Mouse (Mus musculus): Measurements from ENCODE around the gene Wipf2. TPM values are rescaled to one million over a fixed set of nuclear protein-coding genes. Genes with fewer than 3 reads are reported as not detected.

Wipf2 gene
- polyA plus RNA-seq (2012; ENCODE audit: low replicate concordance), result 50.0 and 56.4 TPM in 2 replicates

DNA sequence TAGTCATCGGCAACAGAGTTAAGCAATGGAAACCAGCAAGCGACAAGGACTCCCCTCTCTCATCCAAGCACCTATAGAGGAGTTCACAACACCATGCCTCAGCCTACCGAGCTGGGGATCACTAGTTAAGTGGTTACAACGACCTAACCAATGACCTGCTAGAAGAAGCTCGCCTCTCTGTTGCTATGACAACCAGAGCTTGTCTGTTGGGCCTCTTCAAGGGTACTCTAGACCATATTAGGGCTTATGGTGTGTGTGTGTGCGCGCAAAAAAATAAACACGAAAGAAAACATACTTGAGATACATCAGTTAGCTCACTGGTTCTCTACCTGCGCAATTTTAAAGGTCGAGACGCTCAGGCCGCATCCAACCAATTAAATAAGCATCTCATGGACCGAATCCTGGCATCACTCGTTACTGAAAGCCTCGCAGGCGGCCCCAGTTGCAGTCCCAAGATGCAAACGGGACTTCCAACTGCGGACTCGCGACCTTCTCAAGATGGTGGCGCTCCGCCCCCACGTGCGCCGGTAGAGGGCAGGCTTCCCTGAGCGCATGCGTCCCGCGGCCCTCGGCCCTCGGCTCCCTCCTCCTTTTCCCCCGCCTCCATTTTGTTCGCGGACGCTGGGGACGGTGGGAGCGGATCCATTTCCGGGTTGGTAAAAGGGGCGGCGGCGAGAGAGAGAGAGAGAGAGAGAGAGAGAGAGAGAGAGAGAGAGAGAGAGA is at the start of gene Wipf2:
Gene Wipf2 (plus strand): TSS at position 611 of the 723 bp plus-strand sequence.

GRCm38 (mm10) chr11:98836651-98837141 is 26.7 kb upstream of the Wipf2 start, which contains the start of gene Rapgefl1:
Rapgefl1 (plus strand) TSS chr11:98836785.

GRCm38 (mm10) chr11:98907437-98908173 is 44.2 kb downstream of the Wipf2 start, which contains the start of gene Cdc6:
Cdc6 (plus strand) TSS chr11:98907801.

DNA sequence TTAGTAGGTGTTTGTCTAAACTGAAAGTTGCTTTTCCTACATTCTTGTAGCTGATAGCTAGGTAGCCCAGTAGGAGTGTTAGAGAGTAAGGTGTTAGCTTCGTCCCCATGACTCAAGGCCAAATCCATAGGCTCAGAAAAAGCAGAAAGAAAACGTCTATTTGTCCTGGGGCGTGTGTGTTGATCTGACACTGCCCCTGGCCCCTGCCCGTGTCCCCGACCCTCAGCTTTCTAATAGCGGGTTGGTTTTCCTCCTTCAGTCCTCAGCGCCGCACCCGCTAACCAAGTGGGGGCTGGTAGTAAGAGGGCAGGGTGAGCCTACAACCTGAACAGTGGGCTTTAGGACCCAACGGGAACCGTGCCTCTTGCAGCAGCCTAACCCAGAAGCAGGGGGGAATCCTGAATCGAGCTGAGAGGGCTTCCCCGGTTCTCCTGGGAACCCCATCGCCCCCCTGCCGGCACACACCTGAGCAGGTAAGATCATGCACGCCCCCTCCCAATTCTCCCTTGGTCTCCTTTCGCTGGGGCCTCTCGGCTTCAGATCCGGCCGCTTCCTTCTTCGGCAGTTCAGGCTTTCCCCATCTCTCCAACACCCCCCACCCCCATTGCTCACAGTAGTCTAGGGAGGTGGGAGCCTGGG is 64.1 kb downstream of the Wipf2 start, which contains the start of gene Rara:
Gene Rara (plus strand): TSS at position 381 of the 639 bp plus-strand sequence.

Other genes starting within 250 kb of the Wipf2 start
- gene Gm12355, start 238.0 kb upstream of the Wipf2 start, polyA plus RNA-seq (2012; ENCODE audit: low replicate concordance), result not detected in 2 replicates
- gene Gsdma3, start 237.3 kb upstream of the Wipf2 start, polyA plus RNA-seq (2012; ENCODE audit: low replicate concordance), result not detected in 2 replicates
- gene Gsdma2, start 216.9 kb upstream of the Wipf2 start, polyA plus RNA-seq (2012; ENCODE audit: low replicate concordance), result not detected in 2 replicates
- 0.04 TPM in 1 of 2 replicates, not detected in the other for gene Gsdma, start 199.3 kb upstream of the Wipf2 start, polyA plus RNA-seq (2012; ENCODE audit: low replicate concordance)
- 81.9 and 109 TPM in 2 replicates for gene Psmd3, start 181.1 kb upstream of the Wipf2 start, polyA plus RNA-seq (2012; ENCODE audit: low replicate concordance)
- 0.15 TPM in 1 of 2 replicates, not detected in the other for gene Csf3, start 162.4 kb upstream of the Wipf2 start, polyA plus RNA-seq (2012; ENCODE audit: low replicate concordance)
- 71.6 and 109 TPM in 2 replicates for gene Med24, start 134.2 kb upstream of the Wipf2 start, polyA plus RNA-seq (2012; ENCODE audit: low replicate concordance)
- 14.2 and 27.2 TPM in 2 replicates for gene Thra, start 123.0 kb upstream of the Wipf2 start, polyA plus RNA-seq (2012; ENCODE audit: low replicate concordance)
- 4.5 and 4.7 TPM in 2 replicates for gene Nr1d1, start 88.3 kb upstream of the Wipf2 start, polyA plus RNA-seq (2012; ENCODE audit: low replicate concordance)
- gene Msl1, start 68.1 kb upstream of the Wipf2 start, polyA plus RNA-seq (2012; ENCODE audit: low replicate concordance), result 57.1 and 163 TPM in 2 replicates
- 42.9 and 45.2 TPM in 2 replicates for gene Casc3, start 58.7 kb upstream of the Wipf2 start, polyA plus RNA-seq (2012; ENCODE audit: low replicate concordance)
- 1.3 and 3.6 TPM in 2 replicates for gene Rapgefl1, start 26.9 kb upstream of the Wipf2 start, polyA plus RNA-seq (2012; ENCODE audit: low replicate concordance)
- gene Cdc6, start 44.2 kb downstream of the Wipf2 start, polyA plus RNA-seq (2012; ENCODE audit: low replicate concordance), result 0.40 and 0.89 TPM in 2 replicates
- 162 and 425 TPM in 2 replicates for gene Rara, start 64.2 kb downstream of the Wipf2 start, polyA plus RNA-seq (2012; ENCODE audit: low replicate concordance)
- gene Gjd3, start 119.4 kb downstream of the Wipf2 start, polyA plus RNA-seq (2012; ENCODE audit: low replicate concordance), result 0.40 TPM in 1 of 2 replicates, not detected in the other
- 1.2 and 20.8 TPM in 2 replicates for gene Top2a, start 160.6 kb downstream of the Wipf2 start, polyA plus RNA-seq (2012; ENCODE audit: low replicate concordance)
- gene Igfbp4, start 177.6 kb downstream of the Wipf2 start, polyA plus RNA-seq (2012; ENCODE audit: low replicate concordance), result 197 and 283 TPM in 2 replicates
- 0.48 and 1.1 TPM in 2 replicates for gene Tns4, start 225.7 kb downstream of the Wipf2 start, polyA plus RNA-seq (2012; ENCODE audit: low replicate concordance)